Mouse (Mus musculus): ENCODE results near the gene Dlg2. TPM values are rescaled to one million over a fixed set of nuclear protein-coding genes. Genes with fewer than 3 reads are reported as not detected.

Dlg2 gene
- polyA plus RNA-seq, 1 experiment from 2014 or later: 2.3 TPM

DNA sequence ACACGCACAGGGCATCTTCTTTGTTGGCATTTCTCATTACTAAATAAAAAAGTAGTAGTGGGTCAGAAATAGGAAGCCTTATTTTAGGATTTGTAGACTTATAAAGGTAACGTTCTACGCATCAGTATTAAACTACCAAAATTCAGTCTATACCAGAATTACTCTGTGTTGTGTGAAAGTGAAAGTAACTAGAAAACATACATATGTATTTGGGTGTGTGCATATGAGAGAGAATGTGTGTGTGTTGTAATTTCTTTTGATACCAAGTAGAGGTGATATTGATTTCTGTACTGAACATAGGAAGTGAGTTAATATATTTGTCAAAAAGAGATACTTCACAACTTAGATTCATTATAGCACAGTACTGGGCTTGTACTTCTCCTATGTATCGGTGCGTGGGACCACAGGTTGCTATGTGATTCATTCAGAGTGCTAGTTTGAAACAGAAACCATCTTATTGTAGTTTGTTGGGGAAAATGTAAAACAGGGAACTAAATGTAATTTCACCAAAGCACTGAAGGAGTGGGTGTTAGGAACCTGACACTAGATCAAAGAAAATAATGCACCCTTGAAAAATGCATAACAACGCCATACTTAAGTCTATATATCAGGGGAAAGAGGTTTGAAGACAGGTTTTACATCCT, 1688.5 kb downstream of the Dlg2 start:
- Histone ChIP-seq H3K27me3 (no peaks in the 10 kb centered on the region), H3K4me3 (replicated peaks) (no peak overlapping the region), H3K4me1 (replicated peaks) (no peaks in the 10 kb centered on the region), H3K9me3 (no peaks in the 10 kb centered on the region), H3K27ac (no peak overlapping the region), H3K9ac (replicated peaks) (no peak overlapping the region), H3K36me3 (no peaks in the 10 kb centered on the region), H3K4me2 (no peak overlapping the region)
- no peak for ATAC-seq (ENCODE audit: insufficient number of reproducible peaks, insufficient read depth, low FRiP score, low TSS enrichment, low read depth)
- WGBS: 84% methylated on average over 6 of the region's 6 CpGs

DNA sequence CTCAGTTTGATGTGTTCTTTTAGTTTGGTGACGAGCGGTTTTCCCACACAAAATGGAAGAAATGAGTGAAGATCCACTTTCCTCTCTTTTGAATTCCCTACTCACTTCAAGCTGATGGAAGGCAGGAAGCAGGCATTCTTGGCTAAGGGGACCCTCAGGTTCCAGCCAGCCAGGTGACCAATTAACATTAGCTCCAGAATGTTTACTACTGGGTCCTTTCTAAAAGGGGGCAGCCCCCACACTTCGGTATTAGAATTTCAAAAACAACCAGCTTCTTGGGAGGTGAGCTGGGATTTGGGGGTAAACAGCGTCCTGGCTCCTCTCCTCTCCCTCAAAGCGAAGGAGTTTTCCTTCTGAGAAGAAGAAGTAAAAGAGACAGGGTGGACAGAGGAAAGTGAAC, 1703.6 kb downstream of the Dlg2 start:
- no peak overlapping the region for H3K27ac ChIP-seq
- H3K36me3 ChIP-seq: no peaks in the 10 kb centered on the region
- no peak for ATAC-seq (ENCODE audit: insufficient number of reproducible peaks, insufficient read depth, low FRiP score, low TSS enrichment, low read depth)
- H3K4me1 ChIP-seq (replicated peaks): peaks cover 6% of the 10 kb centered on the region; the same call in 1 of the 2 replicates
- peak overlapping the region; percentile 45 for H3K4me3 ChIP-seq (replicated peaks)
- 35% methylated on average over 5 of the region's 5 CpGs for WGBS
- no peak overlapping the region for H3K9ac ChIP-seq (replicated peaks)
- H3K9me3 ChIP-seq: no peaks in the 10 kb centered on the region
- peaks cover 10% of the 10 kb centered on the region; the same call in 1 of the 2 replicates for H3K27me3 ChIP-seq
- peak overlapping the region; percentile 71 for H3K4me2 ChIP-seq

DNA sequence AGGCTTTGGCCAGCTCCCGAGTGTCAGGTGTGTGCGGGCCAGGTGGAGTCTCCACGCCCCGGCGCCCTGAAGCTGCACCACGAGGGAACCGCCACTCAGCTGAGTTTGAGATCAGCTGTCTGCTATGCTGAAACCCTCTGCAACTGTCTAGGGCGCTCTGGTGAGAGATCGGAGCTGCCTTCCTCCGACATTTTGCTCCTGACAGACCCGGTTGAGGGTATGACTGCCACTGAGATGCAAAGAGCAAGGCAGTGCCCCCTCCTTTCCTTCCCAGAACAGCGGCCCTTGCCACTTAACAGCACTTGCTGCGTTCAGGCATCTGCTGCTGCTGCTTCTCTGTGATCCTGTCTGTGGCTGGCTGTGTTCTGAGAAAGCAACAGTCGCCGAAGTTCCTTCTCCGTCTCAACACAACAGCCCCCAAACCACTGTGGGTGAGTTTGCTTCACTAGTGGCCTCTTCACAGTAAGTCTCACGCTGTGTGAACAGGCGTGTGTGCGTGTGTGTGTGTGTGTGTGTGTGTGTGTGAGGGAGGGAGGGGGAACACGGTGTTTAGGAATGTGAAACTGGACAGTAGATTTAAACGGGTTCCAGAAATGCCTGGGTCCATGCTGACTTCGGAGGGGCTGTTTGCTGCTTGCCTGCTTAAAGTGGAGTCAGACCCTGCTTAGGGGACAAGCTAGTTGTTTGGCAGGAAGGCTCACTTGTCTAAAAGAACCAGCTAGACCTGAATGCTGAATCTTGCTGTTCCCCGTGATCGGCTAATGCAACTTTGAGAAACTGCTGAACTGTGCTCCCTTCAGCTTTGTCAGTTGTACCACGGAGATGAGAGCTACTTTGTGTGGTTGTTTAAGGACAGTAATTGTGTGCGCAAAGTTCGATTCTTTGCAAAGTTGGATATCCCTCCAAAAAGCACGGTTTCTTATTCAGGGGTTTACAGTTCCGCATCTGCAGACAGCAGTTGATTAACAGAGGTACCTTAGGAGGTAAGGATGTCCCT, 1704.4 kb downstream of the Dlg2 start:
- WGBS: 17% methylated on average over 29 of the region's 29 CpGs
- H3K4me2 ChIP-seq: peak overlapping the region; percentile 71
- peaks cover 6% of the 10 kb centered on the region; the same call in 1 of the 2 replicates for H3K4me1 ChIP-seq (replicated peaks)
- H3K9ac ChIP-seq (replicated peaks): peak overlapping the region; percentile 47
- H3K9me3 ChIP-seq: no peaks in the 10 kb centered on the region
- H3K27ac ChIP-seq: 0 out of 2 replicates have a peak overlapping the region, but pooled peaks have one; percentile 9
- no peaks in the 10 kb centered on the region for H3K36me3 ChIP-seq
- ATAC-seq (ENCODE audit: insufficient number of reproducible peaks, insufficient read depth, low FRiP score, low TSS enrichment, low read depth): peak; percentile 67; the same call in 1 of the 2 replicates
- H3K4me3 ChIP-seq (replicated peaks): peak overlapping the region; percentile 45
- peaks cover 10% of the 10 kb centered on the region; the same call in 1 of the 2 replicates for H3K27me3 ChIP-seq

DNA sequence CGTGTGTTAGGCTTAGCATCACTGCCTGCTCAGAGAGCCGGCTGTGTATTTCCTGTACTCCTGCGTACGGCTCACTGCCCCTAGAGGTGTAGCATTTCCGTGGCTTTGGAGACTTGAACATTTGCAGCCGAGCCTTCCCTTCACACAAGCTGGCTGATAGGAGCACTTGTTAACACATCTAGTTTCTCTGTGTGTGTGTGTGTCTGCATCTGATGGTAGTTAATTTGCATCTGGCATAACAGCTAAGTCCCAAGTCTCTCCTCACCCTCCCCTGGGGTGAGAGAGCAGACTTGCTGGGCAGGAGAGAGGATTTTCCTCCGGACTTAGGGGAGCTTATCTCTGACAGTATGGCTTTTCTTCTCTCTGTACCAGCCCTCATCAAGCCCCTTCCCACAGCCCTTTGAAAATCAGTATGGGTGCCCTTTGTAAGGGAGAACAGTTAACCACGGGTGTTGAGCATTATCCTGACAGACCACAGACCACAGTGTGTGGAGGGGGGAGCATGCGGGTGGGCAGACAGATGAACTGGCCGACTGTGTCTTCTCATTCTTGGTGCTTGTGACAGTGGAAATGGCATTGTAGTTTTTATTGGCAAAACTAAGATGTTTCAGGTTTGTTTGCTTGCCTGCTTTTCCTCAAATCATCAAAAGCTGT, 1705.6 kb downstream of the Dlg2 start:
- Histone ChIP-seq H3K4me2 (peak overlapping the region; percentile 71), H3K4me1 (replicated peaks) (peaks cover 6% of the 10 kb centered on the region; the same call in 1 of the 2 replicates), H3K36me3 (no peaks in the 10 kb centered on the region), H3K27me3 (peaks cover 10% of the 10 kb centered on the region; the same call in 1 of the 2 replicates), H3K4me3 (replicated peaks) (peak overlapping the region; percentile 12; the same call in 1 of the 2 replicates), H3K27ac (no peak overlapping the region), H3K9ac (replicated peaks) (no peak overlapping the region), H3K9me3 (no peaks in the 10 kb centered on the region)
- ATAC-seq (ENCODE audit: insufficient number of reproducible peaks, insufficient read depth, low FRiP score, low TSS enrichment, low read depth): no peak
- WGBS: 10% methylated on average over 10 of the region's 10 CpGs

- H3K27ac ChIP-seq: no peak overlapping the region
- peaks cover 10% of the 10 kb centered on the region; the same call in 1 of the 2 replicates for H3K27me3 ChIP-seq
- H3K36me3 ChIP-seq: no peaks in the 10 kb centered on the region
- no peak overlapping the region for H3K9ac ChIP-seq (replicated peaks)
- peaks cover 6% of the 10 kb centered on the region; the same call in 1 of the 2 replicates for H3K4me1 ChIP-seq (replicated peaks)
- H3K4me2 ChIP-seq: no peak overlapping the region
- ATAC-seq (ENCODE audit: insufficient number of reproducible peaks, insufficient read depth, low FRiP score, low TSS enrichment, low read depth): no peak
- WGBS: 87% methylated on average over 7 of the region's 7 CpGs
- no peaks in the 10 kb centered on the region for H3K9me3 ChIP-seq
- no peak overlapping the region for H3K4me3 ChIP-seq (replicated peaks)
These were observed 1708.0 kb downstream of the Dlg2 start for GRCm38 (mm10) chr7:92184371-92185059.

DNA sequence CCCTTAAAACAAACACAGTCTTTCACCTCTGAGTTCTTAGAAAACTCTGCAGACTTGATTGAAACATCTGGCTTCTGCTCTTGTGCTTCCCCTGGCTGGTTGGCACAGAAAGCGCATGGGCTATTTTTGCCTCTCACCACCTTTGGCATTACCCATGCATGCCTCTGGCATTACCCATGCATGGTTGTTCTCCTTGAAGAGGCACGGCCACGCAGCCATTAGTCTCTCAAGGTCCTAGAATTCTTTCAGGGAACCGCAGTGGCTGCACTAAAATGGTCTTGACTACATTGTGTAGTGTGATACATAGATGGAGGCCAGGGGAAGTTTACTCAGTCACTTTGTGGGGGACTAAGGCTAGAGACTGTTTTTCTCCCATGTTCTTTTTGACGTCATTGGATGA, 1709.9 kb downstream of the Dlg2 start:
- Histone ChIP-seq H3K27me3 (peaks cover 3% of the 10 kb centered on the region; the same call in 1 of the 2 replicates), H3K4me3 (replicated peaks) (no peak overlapping the region), H3K4me2 (no peak overlapping the region), H3K36me3 (no peaks in the 10 kb centered on the region), H3K4me1 (replicated peaks) (no peaks in the 10 kb centered on the region), H3K9ac (replicated peaks) (no peak overlapping the region), H3K27ac (no peak overlapping the region), H3K9me3 (no peaks in the 10 kb centered on the region)
- ATAC-seq (ENCODE audit: insufficient number of reproducible peaks, insufficient read depth, low FRiP score, low TSS enrichment, low read depth): no peak
- WGBS: 88% methylated on average over 5 of the region's 5 CpGs

- ATAC-seq (ENCODE audit: insufficient number of reproducible peaks, insufficient read depth, low FRiP score, low TSS enrichment, low read depth): no peak
These were observed 1712.7 kb downstream of the Dlg2 start for GRCm38 (mm10) chr7:92189149-92189548.

GRCm38 (mm10) chr7:92196004-92196403, 1719.5 kb downstream of the Dlg2 start:
- H3K4me2 ChIP-seq: no peak overlapping the region
- H3K9ac ChIP-seq (replicated peaks): no peak overlapping the region
- no peak overlapping the region for H3K4me3 ChIP-seq (replicated peaks)
- H3K36me3 ChIP-seq: no peaks in the 10 kb centered on the region
- H3K9me3 ChIP-seq: no peaks in the 10 kb centered on the region
- H3K27ac ChIP-seq: no peak overlapping the region
- WGBS: 80% methylated on average over 4 of the region's 4 CpGs
- no peaks in the 10 kb centered on the region for H3K27me3 ChIP-seq
- no peak for ATAC-seq (ENCODE audit: insufficient number of reproducible peaks, insufficient read depth, low FRiP score, low TSS enrichment, low read depth)
- no peaks in the 10 kb centered on the region for H3K4me1 ChIP-seq (replicated peaks)

More at GRCm38 (mm10) chr7:92189149-92189548, 1712.7 kb downstream of the Dlg2 start:
- no peaks in the 10 kb centered on the region for H3K4me1 ChIP-seq (replicated peaks)
- H3K4me2 ChIP-seq: no peak overlapping the region
- WGBS: 72% methylated on average over 6 of the region's 6 CpGs
- no peak overlapping the region for H3K9ac ChIP-seq (replicated peaks)
- H3K27me3 ChIP-seq: no peaks in the 10 kb centered on the region
- no peaks in the 10 kb centered on the region for H3K36me3 ChIP-seq
- no peaks in the 10 kb centered on the region for H3K9me3 ChIP-seq
- H3K27ac ChIP-seq: no peak overlapping the region
- no peak overlapping the region for H3K4me3 ChIP-seq (replicated peaks)

DNA sequence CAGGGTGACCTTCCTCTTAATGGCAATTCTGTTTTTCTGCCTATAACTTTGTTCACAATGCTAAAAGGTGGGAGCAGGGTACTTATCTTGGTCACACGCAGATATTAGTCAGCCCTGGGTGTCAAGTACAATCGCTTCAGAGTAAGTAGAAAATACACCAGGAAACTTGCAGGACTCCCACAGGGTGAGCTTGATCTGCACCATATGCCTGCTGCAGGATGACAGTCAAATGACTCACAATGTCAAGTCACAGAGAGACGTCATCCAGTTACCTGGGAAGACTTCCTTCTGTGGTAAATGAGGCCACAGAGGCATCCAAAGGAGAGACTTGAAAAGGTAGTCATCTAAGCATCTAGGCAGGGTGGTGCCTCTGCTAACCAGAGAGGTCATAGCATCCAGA, 1721.1 kb downstream of the Dlg2 start:
- WGBS: 72% methylated on average over 3 of the region's 3 CpGs
- Histone ChIP-seq H3K36me3 (no peaks in the 10 kb centered on the region), H3K9me3 (no peaks in the 10 kb centered on the region), H3K27ac (no peak overlapping the region), H3K9ac (replicated peaks) (no peak overlapping the region), H3K4me2 (no peak overlapping the region), H3K27me3 (no peaks in the 10 kb centered on the region), H3K4me3 (replicated peaks) (no peak overlapping the region), H3K4me1 (replicated peaks) (no peaks in the 10 kb centered on the region)
- ATAC-seq (ENCODE audit: insufficient number of reproducible peaks, insufficient read depth, low FRiP score, low TSS enrichment, low read depth): no peak

- H3K9me3 ChIP-seq: no peaks in the 10 kb centered on the region
- H3K27me3 ChIP-seq: no peaks in the 10 kb centered on the region
- no peak for ATAC-seq (ENCODE audit: insufficient number of reproducible peaks, insufficient read depth, low FRiP score, low TSS enrichment, low read depth)
- H3K36me3 ChIP-seq: no peaks in the 10 kb centered on the region
- no peak overlapping the region for H3K27ac ChIP-seq
- H3K4me1 ChIP-seq (replicated peaks): no peaks in the 10 kb centered on the region
- WGBS: 85% methylated on average over 1 of the region's 1 CpGs
- H3K9ac ChIP-seq (replicated peaks): no peak overlapping the region
- no peak overlapping the region for H3K4me2 ChIP-seq
- H3K4me3 ChIP-seq (replicated peaks): no peak overlapping the region
These were observed 1722.7 kb downstream of the Dlg2 start for GRCm38 (mm10) chr7:92199131-92199530.
